Mouse (Mus musculus): ENCODE measurements around the gene Bmp8b.

- TF ChIP-seq CTCF (IDR thresholded peaks at IDR 0.05; ENCODE audit: borderline replicate concordance, insufficient read depth, low read depth, low read length) (no peak), POLR2A (IDR thresholded peaks at IDR 0.05; ENCODE audit: borderline replicate concordance, insufficient read depth, low read length) (no peak)
Observed at GRCm38 (mm10) chr4:123106864-123107263, 1.9 kb downstream of the Bmp8b start.

Measured in cerebellum, adult 2 months (tissue).